Mouse (Mus musculus) adrenal gland, postnatal 36 days (tissue): ENCODE results near the gene Sh3rf1. TPM values are rescaled to one million over a fixed set of nuclear protein-coding genes. Genes with fewer than 3 reads are reported as not detected.

Source experiments
- DNase-seq, 2 experiments: peaks; one replicate each; pipeline ENCODE4 v3.0.0; 2021; ENCODE audit warnings: mixed read lengths in 1 of 2
- total RNA-seq, 2 experiments: library from RNA; stranded (reverse); gene quantifications; 2 replicates each; pipeline ENCODE4 v1.2.3; 2021

Sh3rf1 gene
- total RNA-seq, 2 experiments from 2014 or later = 10.3 to 12.7 TPM

GRCm38 (mm10) chr8:61286394-61286793 lies 62.7 kb downstream of the Sh3rf1 start:
- DNase-seq = no peak

GRCm38 (mm10) chr8:61286795-61287385 lies 63.2 kb downstream of the Sh3rf1 start:
- DNase-seq = no peak

GRCm38 (mm10) chr8:61288006-61288566 lies 64.4 kb downstream of the Sh3rf1 start:
- no peak for DNase-seq

GRCm38 (mm10) chr8:61288676-61289075 lies 65.0 kb downstream of the Sh3rf1 start:
- DNase-seq = no peak

DNA sequence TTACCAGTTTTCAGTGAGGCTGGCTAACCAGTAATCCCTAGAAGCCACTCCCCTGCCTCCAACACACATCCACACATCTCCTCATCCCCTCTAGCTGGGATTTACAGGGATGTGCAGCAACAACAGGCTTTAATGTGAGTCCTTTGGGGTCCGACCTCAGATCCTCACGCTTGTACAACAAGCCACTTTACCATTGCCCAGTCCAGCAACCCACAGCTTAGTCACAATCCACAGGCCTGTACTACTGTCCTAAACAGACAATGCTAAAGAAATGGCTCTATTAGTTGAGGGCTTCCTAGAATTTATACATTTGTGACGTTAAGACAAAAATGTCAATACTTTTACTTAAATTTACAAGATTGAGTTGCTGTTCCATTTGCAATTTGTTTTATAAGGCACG lies 71.4 kb downstream of the Sh3rf1 start:
- DNase-seq = no peak

GRCm38 (mm10) chr8:61295441-61295840 lies 71.8 kb downstream of the Sh3rf1 start:
- DNase-seq = no peak

- DNase-seq = no peak
These were observed 75.2 kb downstream of the Sh3rf1 start for GRCm38 (mm10) chr8:61298828-61299227.

DNA sequence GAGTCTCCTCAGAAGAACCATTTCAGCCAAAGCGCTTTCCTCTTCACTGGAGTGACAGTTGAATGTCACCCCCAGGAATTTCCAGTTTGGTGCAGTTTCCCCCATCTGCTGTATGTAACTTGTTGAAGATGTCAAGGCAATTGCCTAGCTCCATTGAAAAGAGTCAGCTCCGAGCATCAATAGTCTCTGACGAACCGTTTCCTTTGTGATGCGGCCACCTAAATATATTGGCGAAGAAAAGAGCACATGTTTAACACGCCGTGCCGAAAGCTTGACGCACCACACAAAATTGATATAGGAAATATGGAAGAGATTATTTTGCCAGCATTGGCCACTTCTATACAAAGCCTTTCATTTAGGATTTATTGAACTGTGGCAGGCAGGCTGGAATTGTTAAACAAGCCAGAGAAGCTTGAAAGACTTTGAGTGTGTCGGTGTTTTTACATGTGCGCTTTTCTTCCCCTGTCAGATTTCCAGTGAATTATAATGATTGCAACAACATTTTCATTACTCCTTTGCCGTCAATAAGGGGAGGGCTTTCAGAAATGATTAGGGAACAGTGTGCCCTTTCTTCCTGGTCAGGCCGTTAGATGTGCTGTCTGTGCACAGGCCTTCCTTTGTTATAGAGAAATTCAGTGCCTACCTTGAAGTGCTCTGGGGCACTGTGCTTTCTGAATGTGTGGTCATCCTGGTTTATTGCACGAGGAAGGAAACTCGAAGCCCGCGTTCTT lies 77.8 kb downstream of the Sh3rf1 start:
- DNase-seq = no peak

- DNase-seq = no peak
These were observed 78.3 kb downstream of the Sh3rf1 start for GRCm38 (mm10) chr8:61302029-61302368.

DNA sequence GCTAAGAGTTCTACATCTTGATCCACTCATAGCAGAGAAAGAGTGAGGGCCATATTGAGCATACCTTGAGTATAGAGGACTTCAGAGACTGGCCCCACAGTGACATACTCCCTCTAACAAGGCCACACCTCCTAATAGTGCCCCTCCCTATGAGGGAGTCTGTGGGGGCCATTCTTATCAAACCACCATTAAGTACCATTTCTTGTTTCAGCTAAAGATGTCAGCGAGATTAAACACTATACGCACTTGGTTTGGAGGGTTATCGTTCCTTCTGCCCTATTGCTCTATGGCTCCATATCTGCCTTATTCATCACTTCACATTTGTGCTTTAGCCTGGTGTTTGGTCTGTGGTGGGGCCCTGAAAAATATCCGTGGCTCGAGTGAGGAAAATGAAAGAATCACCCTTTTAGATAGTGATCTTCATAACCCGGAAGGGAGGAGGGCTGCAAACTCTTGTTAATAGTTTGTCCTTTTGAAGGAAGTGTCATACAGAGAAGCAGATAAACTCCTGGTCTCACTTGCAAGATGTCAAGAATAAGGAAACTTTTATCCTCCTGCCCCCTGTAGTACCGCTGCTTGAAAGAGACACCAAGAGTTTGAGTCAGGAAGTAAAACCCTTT lies 81.9 kb downstream of the Sh3rf1 start:
- no peak for DNase-seq

GRCm38 (mm10) chr8:61306501-61307112 lies 82.9 kb downstream of the Sh3rf1 start:
- no peak for DNase-seq

- no peak for DNase-seq
These were observed 85.2 kb downstream of the Sh3rf1 start for GRCm38 (mm10) chr8:61308896-61309295.

GRCm38 (mm10) chr8:61309530-61310402 lies 86.1 kb downstream of the Sh3rf1 start:
- no peak for DNase-seq

- peak; percentile 13 to 20 for DNase-seq
These were observed 86.8 kb downstream of the Sh3rf1 start for GRCm38 (mm10) chr8:61310403-61310871.

DNA sequence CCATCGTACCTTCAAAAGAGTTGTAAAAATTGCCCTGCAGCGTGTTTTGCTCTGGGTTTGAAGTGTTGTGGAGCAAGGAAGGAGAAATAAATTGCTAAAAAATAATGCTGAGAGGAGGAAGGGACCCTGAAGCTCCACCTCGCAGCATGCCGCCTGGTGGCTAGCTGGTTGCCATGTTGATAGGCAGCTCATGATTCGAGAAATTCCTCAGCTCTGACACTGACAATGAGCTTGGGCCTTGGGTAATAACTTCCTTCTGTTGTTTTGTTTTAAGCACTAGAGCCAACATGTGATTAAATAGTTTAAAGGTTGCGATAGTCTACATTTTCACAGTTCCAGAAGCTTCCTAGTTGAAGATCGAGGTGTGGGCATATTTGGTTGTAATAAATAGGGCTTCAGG lies 89.3 kb downstream of the Sh3rf1 start:
- DNase-seq = no peak

DNA sequence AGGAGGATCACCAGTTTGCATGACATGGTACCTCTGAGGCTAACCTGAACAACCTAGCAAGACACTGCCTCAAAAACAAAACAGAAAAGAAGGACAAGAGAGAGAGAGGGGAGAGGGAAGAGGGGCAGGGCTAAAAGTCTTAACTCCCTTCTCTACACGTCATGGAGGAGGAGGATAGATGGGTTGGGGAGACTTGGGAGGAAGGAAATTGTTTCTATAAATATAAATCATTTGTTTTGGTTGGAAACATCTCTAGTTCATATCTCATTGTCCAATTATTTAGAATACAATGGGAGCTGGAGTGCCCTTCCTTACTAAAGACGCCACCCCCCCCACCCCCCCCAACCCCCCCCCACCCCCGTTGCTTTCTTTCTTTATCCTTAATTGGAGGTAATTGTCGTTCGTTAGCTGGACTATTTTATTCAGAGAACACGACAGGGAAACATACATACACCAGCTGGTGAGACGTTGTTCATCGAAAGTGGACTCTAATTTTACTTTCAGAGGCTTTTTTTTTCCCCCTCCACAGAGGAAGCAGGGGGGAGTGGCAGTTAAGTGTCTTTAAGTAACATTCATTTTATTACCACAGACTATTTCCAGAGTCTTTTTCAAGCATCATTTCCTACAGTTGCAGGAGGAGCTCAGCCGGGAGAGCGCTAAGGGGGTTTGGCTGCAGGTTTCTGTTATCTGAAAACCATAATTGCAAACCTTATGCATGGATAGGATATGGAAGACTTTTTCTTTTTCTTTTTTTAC lies 92.5 kb downstream of the Sh3rf1 start:
- DNase-seq = no peak

DNA sequence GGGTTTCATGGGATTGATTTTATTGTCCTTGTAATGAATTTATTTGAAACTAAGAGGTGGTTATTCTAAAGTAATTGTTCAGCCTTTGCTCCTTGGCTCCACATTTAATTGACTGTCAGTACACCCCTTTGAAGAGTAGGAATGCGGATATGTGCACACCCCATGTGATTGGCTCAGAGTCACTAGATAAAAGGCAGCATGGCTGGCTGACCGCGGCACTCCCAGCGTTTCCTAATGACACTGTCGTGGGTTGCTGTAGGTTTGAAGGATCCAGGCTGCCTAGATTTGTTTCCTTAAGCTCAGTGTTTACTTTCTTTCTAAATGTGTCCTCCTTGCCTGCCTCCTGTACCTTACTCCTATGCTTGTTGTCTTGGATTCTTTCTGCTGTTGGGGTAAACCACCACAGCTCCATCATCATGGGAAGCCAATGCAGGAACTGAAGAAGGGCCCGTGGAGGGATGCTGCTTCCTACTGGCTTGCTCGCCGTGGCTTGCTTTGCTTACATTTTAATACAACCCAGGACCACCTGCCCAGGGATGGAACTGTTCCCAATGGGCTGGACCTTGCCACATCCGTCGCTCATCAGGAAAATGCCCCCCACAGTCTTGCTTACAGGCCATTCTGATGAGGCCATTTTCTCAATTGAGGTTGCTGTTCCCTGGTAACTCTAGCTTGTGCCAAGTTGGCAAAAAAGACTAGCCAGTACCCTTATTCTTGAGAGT lies 93.3 kb downstream of the Sh3rf1 start:
- peak in 1 of 2 experiments; percentile 6 for DNase-seq

GRCm38 (mm10) chr8:61317535-61318136 lies 94.0 kb downstream of the Sh3rf1 start:
- no peak for DNase-seq

DNA sequence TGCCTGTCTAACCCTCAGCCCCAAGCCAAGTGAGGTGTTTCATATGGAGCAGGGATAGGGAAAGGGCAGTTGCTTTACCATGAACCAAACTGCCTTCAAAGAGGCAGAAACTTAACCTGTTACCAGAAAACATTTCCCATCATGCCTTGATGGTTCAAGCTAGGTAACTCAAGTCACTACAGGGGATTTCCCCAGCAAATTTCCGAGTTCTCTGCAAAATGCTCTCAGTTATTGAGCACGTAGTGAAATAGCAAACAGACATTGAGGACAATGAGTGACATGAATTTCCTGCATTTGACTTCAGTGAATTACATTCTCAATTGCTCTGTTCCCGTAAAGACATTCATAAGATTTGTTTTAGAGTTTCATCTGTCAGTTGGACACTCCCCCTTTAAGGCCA lies 97.5 kb downstream of the Sh3rf1 start:
- no peak for DNase-seq

DNA sequence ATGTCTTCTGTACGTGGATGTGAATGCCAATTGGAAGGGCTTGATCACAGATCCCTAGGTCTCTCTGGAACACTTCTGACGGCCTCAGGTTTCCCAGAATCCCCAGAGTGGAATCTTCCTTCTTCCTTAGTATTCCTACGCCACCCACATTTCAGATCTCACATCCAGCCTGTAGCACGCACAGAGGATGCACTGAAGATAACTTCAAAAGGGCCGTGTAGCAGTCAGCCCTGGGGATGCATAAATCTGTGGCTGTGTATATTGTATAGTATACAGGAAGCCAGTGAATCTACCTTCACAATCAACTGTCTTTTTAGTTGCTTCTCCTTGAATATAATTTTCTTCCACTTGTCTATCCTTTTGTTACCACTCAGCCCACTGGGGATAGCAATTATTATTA lies 98.1 kb downstream of the Sh3rf1 start:
- DNase-seq = no peak
